Mouse (Mus musculus): Measurements from ENCODE around the gene 4930524B15Rik. TPM values are rescaled to one million over a fixed set of nuclear protein-coding genes. Genes with fewer than 3 reads are reported as not detected.

Gene 4930524B15Rik
- 0.02 TPM in 1 of 2 replicates, not detected in the other for polyA plus RNA-seq (2012; rRNA removed)

GRCm38 (mm10) chr11:31965256-31966134 is at the start of gene 4930524B15Rik:
4930524B15Rik (plus strand) TSS chr11:31965592.

DNA sequence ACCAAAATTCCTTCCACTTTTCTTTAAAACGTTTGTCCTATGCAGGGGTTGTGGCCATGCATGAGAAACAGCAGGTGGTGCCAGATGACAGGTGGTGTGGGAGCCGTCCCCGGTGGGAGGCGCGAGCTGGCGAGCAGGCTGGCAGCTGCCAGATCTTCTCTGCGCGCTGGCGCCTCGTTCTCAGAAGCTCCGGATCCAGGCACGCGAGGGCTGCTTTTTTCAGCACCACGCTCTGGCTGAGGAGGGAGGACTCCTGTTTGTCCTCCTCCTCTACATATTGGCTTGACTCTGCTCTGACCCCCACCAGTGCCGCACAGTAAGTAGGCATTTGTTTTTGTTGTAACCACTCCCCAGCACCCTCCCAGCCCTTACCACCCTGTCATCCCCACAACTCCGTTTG is 34.9 kb downstream of the 4930524B15Rik start, which contains the start of gene Nsg2:
Gene Nsg2, plus strand, starts transcription at position 183 of the 400 bp plus-strand sequence.

Other genes with a start within 250 kb of the 4930524B15Rik start
- 15.5 and 18.4 TPM in 2 replicates for gene Cpeb4, start 93.4 kb upstream of the 4930524B15Rik start, polyA plus RNA-seq (2012; rRNA removed)
- 0.10 and 0.12 TPM in 2 replicates for gene Nsg2, start 34.9 kb downstream of the 4930524B15Rik start, polyA plus RNA-seq (2012; rRNA removed)
- 0.03 and 0.11 TPM in 2 replicates for gene Il9r, start 234.7 kb downstream of the 4930524B15Rik start, polyA plus RNA-seq (2012; rRNA removed)
- gene Snrnp25, start 239.8 kb downstream of the 4930524B15Rik start, polyA plus RNA-seq (2012; rRNA removed): 32.9 and 34.4 TPM in 2 replicates

Measured in liver, embryonic 18 days (tissue).